Mouse (Mus musculus): Measurements from ENCODE around the gene Tns1. TPM values are rescaled to one million over a fixed set of nuclear protein-coding genes. Genes with fewer than 3 reads are reported as not detected.

The Tns1 gene
- polyA plus RNA-seq, 1 experiment from 2014 or later = 11.3 TPM

DNA sequence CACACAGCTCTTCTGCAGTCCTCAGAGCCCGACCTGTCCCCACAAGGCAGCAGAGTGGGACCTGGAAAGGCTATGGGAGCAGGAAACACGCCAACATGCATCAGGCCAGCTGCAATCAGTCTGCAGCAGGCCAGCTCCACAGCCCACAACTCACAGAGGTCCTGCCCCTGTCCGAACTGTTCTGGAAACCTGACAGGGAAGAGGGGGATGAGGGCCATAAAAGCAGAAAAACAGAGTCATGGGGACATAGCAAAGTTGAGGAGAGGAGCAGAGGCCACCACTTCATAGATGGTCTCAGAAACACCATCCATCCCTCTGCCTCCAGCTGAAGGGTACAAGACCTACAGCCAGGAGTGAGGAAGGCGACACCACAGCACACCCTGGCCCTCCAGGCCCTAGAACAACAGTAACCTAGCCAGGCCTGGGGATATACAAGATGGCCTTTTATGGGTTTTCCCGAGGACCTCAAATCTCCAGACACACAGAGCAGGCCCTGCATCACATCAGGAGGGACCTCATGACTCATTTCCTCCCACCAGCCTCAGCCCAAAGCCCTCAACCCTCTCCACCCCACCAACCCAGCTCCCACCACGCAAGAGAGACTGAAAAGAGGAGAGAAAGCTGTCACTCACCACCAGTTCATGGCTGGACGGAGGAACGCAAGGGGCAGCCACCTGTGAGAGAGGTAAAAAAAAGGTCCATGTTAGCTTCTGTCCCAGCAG lies 108.6 kb downstream of the Tns1 start:
- Histone ChIP-seq H3K9me3 (ENCODE audit: control insufficient read depth, low read length) (no peaks in the 10 kb centered on the region), H3K4me1 (ENCODE audit: control insufficient read depth, insufficient read depth, low read length) (no peaks in the 10 kb centered on the region), H3K27me3 (ENCODE audit: control insufficient read depth, insufficient read depth, low read length) (no peaks in the 10 kb centered on the region), H3K4me3 (ENCODE audit: low read depth, low read length) (no peak overlapping the region), H3K4me2 (ENCODE audit: low read depth, low read length) (no peak overlapping the region), H3K36me3 (ENCODE audit: control insufficient read depth, insufficient read depth, low read length) (no peaks in the 10 kb centered on the region), H3K9ac (replicated peaks; ENCODE audit: low read depth, low read length) (no peak overlapping the region), H3K27ac (ENCODE audit: low read depth, low read length) (no peak overlapping the region)
- 81% methylated on average over 8 of the region's 8 CpGs for WGBS
- ATAC-seq (ENCODE audit: low read depth) = no peak

DNA sequence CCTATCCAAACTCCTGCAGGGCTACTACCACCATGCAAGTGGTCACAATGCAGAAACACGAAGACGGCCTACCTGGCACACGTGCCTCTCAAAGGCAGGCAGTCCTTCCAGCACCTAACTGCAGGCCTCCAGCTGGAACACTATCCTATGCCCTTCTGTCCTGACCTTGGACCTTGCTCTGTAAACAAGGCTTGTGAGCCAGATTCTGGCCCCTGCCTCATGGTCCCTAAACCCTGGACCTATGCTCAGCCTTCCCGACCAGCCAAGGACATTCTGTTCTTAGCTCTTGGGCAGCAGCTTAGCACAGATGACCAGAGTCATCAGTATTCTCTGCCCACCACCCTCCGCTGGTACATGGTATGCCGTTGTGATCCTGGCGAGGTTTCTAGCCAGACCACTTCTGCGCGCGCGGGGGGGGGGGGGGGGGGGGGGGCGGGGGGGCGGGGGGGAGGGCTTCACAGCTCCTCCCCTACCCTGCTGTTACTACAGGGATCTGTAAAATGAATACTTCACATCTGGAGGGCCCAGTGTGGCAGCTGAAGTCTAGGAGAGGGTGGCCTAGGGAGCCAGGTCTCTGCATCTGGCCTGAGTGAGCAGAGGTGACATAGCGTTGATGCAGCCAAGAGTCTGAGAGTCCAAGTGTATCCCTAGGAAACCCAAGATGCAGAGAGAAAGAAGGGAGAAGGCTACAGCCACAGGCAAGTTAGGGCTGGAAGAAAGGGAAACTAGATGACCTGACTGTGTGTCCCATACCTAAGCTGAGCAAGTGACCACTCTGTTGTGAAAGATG lies 109.5 kb downstream of the Tns1 start:
- Histone ChIP-seq H3K4me1 (ENCODE audit: control insufficient read depth, insufficient read depth, low read length) (no peaks in the 10 kb centered on the region), H3K27ac (ENCODE audit: low read depth, low read length) (no peak overlapping the region), H3K9ac (replicated peaks; ENCODE audit: low read depth, low read length) (no peak overlapping the region), H3K9me3 (ENCODE audit: control insufficient read depth, low read length) (no peaks in the 10 kb centered on the region), H3K27me3 (ENCODE audit: control insufficient read depth, insufficient read depth, low read length) (no peaks in the 10 kb centered on the region), H3K4me3 (ENCODE audit: low read depth, low read length) (no peak overlapping the region), H3K36me3 (ENCODE audit: control insufficient read depth, insufficient read depth, low read length) (no peaks in the 10 kb centered on the region), H3K4me2 (ENCODE audit: low read depth, low read length) (no peak overlapping the region)
- WGBS = 75% methylated on average over 8 of the region's 14 CpGs
- ATAC-seq (ENCODE audit: low read depth) = no peak; the same call in 1 of the 2 replicates

DNA sequence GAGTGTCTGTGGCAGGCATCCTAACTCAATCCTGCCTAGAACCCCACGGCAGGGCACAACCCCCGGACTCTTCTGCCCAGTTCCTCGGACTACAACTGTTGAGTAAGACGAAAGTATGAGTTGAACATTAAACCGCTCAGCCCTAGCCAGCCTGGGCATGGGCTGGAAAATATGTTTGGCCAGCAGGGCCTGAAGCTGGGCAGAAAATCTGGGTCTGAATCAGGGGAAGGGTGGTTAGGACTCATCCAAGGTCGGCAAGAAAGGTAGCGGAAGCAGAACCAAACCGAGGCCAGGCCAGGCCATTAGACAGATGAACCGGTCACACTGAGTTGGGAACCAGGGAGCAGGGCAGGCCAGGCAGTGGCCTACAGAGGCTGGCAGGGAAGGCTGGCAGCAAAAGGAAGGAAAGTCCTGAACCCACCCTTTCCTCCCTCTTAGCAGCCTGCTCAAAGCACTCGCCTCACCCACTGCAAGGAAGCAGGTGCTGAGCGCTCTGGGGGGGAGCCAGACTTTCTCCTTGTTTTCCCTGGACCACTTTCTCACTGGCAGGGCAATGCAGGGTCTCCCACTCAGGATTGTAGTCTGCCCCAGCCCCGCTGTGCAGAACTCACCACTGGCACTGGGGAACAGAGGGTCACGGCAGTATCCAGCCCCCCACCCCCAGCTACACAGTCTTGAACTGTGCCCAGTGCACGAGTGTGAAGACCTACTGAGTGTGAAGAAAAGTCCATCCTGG lies 110.8 kb downstream of the Tns1 start:
- Histone ChIP-seq H3K4me3 (ENCODE audit: low read depth, low read length) (no peak overlapping the region), H3K27me3 (ENCODE audit: control insufficient read depth, insufficient read depth, low read length) (no peaks in the 10 kb centered on the region), H3K27ac (ENCODE audit: low read depth, low read length) (no peak overlapping the region), H3K9ac (replicated peaks; ENCODE audit: low read depth, low read length) (no peak overlapping the region), H3K9me3 (ENCODE audit: control insufficient read depth, low read length) (no peaks in the 10 kb centered on the region), H3K4me2 (ENCODE audit: low read depth, low read length) (no peak overlapping the region), H3K4me1 (ENCODE audit: control insufficient read depth, insufficient read depth, low read length) (no peaks in the 10 kb centered on the region), H3K36me3 (ENCODE audit: control insufficient read depth, insufficient read depth, low read length) (no peaks in the 10 kb centered on the region)
- WGBS = 87% methylated on average over 14 of the region's 14 CpGs
- no peak for ATAC-seq (ENCODE audit: low read depth)

DNA sequence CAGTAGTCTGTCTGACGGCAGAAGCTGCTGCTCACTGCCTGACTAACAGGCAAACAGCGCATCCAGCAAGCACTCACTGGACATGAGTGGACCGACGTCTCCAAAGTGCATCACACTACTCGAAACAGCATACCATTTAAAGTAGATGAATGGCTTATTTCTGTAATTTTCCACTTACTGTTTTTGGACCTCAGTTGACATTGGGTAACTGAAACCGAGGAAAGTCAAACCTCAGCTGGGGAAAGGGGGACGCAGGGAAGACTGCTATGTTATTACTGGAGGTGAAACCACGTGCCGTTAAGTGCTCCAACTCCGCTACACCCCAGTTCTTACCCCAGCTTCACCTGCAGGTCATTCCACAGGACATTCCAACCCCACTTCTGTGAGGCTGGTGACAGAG lies 111.5 kb downstream of the Tns1 start:
- H3K4me3 ChIP-seq (ENCODE audit: low read depth, low read length) = no peak overlapping the region
- no peaks in the 10 kb centered on the region for H3K4me1 ChIP-seq (ENCODE audit: control insufficient read depth, insufficient read depth, low read length)
- H3K27ac ChIP-seq (ENCODE audit: low read depth, low read length) = no peak overlapping the region
- ATAC-seq (ENCODE audit: low read depth) = no peak
- no peaks in the 10 kb centered on the region for H3K9me3 ChIP-seq (ENCODE audit: control insufficient read depth, low read length)
- no peaks in the 10 kb centered on the region for H3K27me3 ChIP-seq (ENCODE audit: control insufficient read depth, insufficient read depth, low read length)
- 89% methylated on average over 10 of the region's 10 CpGs for WGBS
- no peak overlapping the region for H3K4me2 ChIP-seq (ENCODE audit: low read depth, low read length)
- no peaks in the 10 kb centered on the region for H3K36me3 ChIP-seq (ENCODE audit: control insufficient read depth, insufficient read depth, low read length)
- H3K9ac ChIP-seq (replicated peaks; ENCODE audit: low read depth, low read length) = no peak overlapping the region

DNA sequence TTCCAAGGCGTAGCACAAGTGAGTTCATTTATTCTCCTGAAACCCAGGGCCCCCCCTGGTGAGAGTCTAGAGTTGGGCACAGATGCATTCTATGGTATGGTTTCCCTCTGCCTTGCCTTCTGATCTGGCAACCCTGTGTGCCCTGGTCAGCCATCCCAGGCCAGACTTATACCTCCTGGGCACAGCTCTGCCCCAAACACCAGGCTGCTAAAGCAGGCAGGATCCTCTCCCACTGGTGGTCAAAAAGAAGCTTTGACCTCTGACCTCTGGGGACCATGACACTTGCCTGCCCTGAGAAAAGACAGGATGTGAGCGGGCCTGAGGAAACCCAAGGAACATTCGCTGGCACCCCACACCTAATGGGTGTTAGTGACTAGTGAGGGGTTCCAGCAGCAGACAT lies 114.8 kb downstream of the Tns1 start:
- 93% methylated on average over 3 of the region's 3 CpGs for WGBS
- H3K27ac ChIP-seq (ENCODE audit: low read depth, low read length) = no peak overlapping the region
- no peaks in the 10 kb centered on the region for H3K27me3 ChIP-seq (ENCODE audit: control insufficient read depth, insufficient read depth, low read length)

DNA sequence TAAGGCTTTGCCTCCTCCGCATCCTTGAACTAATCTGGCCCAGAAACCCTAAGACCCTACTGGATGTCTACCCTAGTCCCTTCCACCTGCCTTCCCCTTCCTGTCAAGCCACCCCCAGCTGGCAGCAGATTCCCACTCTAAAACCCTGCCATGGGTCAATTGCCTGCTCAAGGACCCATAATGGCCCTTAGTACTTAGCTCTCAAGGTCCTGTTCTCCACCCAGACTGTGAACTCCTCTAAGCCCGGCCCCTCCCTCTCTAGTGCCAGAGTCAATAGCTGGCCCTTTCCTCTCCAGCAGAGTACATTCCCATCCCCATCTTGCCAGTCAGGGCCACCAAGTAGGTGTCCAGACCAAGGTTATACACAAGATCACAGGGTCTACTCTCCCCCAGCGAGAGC lies 115.3 kb downstream of the Tns1 start:
- no peak for ATAC-seq (ENCODE audit: low read depth)
- no peaks in the 10 kb centered on the region for H3K4me1 ChIP-seq (ENCODE audit: control insufficient read depth, insufficient read depth, low read length)
- 94% methylated on average over 3 of the region's 3 CpGs for WGBS
- H3K9ac ChIP-seq (replicated peaks; ENCODE audit: low read depth, low read length) = no peak overlapping the region
- H3K9me3 ChIP-seq (ENCODE audit: control insufficient read depth, low read length) = no peaks in the 10 kb centered on the region
- H3K36me3 ChIP-seq (ENCODE audit: control insufficient read depth, insufficient read depth, low read length) = no peaks in the 10 kb centered on the region
- no peak overlapping the region for H3K4me3 ChIP-seq (ENCODE audit: low read depth, low read length)
- no peaks in the 10 kb centered on the region for H3K27me3 ChIP-seq (ENCODE audit: control insufficient read depth, insufficient read depth, low read length)
- no peak overlapping the region for H3K27ac ChIP-seq (ENCODE audit: low read depth, low read length)
- no peak overlapping the region for H3K4me2 ChIP-seq (ENCODE audit: low read depth, low read length)

More for the DNA sequence above, 114.8 kb downstream of the Tns1 start:
- ATAC-seq (ENCODE audit: low read depth) = no peak
- H3K4me1 ChIP-seq (ENCODE audit: control insufficient read depth, insufficient read depth, low read length) = no peaks in the 10 kb centered on the region
- H3K4me2 ChIP-seq (ENCODE audit: low read depth, low read length) = no peak overlapping the region
- no peak overlapping the region for H3K9ac ChIP-seq (replicated peaks; ENCODE audit: low read depth, low read length)
- H3K4me3 ChIP-seq (ENCODE audit: low read depth, low read length) = no peak overlapping the region
- H3K36me3 ChIP-seq (ENCODE audit: control insufficient read depth, insufficient read depth, low read length) = no peaks in the 10 kb centered on the region
- H3K9me3 ChIP-seq (ENCODE audit: control insufficient read depth, low read length) = no peaks in the 10 kb centered on the region

DNA sequence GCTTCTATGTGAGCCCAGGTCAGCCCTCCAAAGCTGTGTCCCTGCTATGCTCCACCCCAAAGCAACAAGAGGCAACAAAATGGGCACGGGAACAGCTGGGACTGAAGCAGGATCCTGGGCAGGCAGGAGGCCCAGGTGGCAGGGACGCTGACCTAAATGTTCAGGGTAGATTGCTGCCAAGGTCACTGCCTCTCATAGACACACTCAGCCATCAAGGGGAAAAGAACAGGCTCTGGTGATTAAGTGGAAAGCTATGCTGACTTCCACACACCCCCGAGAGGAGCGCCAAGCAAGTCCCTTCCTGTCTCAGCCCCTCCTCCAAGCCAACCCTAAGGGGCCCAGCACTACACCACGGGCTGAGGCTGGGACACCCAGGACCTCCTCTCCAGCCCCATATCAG lies 115.8 kb downstream of the Tns1 start:
- no peaks in the 10 kb centered on the region for H3K36me3 ChIP-seq (ENCODE audit: control insufficient read depth, insufficient read depth, low read length)
- no peaks in the 10 kb centered on the region for H3K27me3 ChIP-seq (ENCODE audit: control insufficient read depth, insufficient read depth, low read length)
- H3K9ac ChIP-seq (replicated peaks; ENCODE audit: low read depth, low read length) = no peak overlapping the region
- H3K4me1 ChIP-seq (ENCODE audit: control insufficient read depth, insufficient read depth, low read length) = no peaks in the 10 kb centered on the region
- H3K27ac ChIP-seq (ENCODE audit: low read depth, low read length) = no peak overlapping the region
- H3K4me2 ChIP-seq (ENCODE audit: low read depth, low read length) = no peak overlapping the region
- WGBS = 70% methylated on average over 5 of the region's 5 CpGs
- H3K9me3 ChIP-seq (ENCODE audit: control insufficient read depth, low read length) = no peaks in the 10 kb centered on the region
- ATAC-seq (ENCODE audit: low read depth) = no peak
- no peak overlapping the region for H3K4me3 ChIP-seq (ENCODE audit: low read depth, low read length)

DNA sequence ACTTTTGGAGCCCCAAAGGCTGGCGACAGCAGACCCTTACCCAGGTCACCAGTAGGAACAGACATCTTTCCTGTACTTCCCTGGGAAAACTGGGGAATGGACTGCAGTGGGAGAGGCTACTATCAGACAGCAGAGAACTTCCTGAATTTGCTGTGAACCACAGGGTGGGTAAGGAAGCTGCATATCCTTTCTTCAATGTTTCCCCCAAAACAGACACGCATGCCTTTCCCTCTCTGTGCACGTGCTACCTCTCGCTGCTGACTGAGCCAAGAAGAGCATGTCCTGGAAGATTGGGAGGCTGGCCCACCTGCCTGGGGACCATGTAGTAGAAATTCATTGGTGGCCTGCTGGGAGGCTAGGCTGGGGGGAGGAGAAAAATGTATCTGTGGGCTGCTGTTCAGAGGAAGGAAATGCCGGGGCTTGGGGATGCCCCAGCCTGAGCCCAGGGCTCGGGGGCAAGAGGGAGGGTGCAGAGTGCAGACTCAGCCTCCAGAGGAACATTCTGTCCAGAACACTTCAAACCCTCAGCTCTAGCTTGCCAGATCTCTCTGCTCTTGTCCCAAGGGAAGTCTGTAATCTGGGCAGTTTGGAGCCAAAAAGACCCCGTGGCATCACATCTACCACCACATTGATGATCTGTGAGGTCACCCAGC lies 116.7 kb downstream of the Tns1 start:
- ATAC-seq (ENCODE audit: low read depth) = no peak
- Histone ChIP-seq H3K4me3 (ENCODE audit: low read depth, low read length) (no peak overlapping the region), H3K27ac (ENCODE audit: low read depth, low read length) (no peak overlapping the region), H3K27me3 (ENCODE audit: control insufficient read depth, insufficient read depth, low read length) (no peaks in the 10 kb centered on the region), H3K36me3 (ENCODE audit: control insufficient read depth, insufficient read depth, low read length) (no peaks in the 10 kb centered on the region), H3K4me1 (ENCODE audit: control insufficient read depth, insufficient read depth, low read length) (no peaks in the 10 kb centered on the region), H3K9me3 (ENCODE audit: control insufficient read depth, low read length) (no peaks in the 10 kb centered on the region), H3K9ac (replicated peaks; ENCODE audit: low read depth, low read length) (no peak overlapping the region), H3K4me2 (ENCODE audit: low read depth, low read length) (no peak overlapping the region)
- WGBS = 65% methylated on average over 7 of the region's 7 CpGs
